Mouse (Mus musculus) T-helper 2 cell (primary cell): Measurements from ENCODE around the gene Maml3.

Experiments used
- in situ Hi-C: fragments of 300-600 bp; cut with MboI, MseI; formaldehyde crosslinking; loops from one replicate; pipeline ENCODE4 v1.15.1; 2025; ENCODE audit warnings: high pct_unique_total_duplicates

The Maml3 gene

DNA sequence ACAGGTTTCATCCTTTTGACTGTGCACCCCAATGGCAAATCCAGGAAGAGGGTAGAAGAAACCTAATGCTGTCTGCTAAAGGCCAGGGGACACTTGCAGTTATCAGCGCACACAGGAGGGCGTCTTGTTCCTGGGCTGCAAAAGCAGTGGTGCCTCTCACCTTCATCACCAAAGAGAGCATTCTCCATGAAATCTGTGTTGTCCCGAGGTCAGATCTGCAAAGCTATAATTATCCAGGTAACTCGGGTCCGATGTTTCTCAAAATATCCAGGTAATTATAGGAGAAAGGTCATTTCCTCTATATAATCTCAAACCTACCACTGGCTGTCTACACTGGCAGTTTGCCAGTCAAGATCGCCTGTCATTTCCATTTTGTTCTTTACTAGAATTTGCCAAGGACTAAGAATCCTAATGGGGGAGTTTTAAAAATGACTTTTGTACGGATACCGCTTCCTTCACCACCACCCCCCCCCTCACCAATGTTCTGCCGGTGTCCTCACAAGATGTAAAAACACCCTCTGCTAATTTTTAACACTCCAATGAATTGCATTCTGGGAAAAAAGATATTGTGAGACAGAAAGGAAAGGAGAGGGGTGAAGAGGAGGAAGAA is 98.0 kb downstream of the Maml3 start:
- in situ Hi-C loops: no loop called here

DNA sequence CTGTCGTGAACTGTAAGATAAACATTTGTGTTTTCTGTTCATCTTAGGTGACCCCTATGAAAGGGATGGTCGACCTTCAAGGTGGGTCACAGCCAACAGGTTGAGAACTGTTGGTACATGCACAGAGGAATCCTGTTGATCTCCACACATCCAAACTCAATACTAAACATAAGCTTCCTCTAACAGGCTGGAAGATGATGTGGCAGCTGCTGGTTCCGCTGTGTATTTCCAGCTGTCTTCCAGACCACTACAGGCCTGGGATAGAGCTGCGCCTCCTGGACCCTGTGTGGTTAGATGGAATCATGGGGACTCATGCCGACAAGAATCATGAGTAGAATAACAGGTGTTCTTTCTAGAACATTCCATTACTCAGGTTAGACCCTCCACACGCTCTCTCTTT is 101.2 kb downstream of the Maml3 start:
- in situ Hi-C loops: no loop called here

DNA sequence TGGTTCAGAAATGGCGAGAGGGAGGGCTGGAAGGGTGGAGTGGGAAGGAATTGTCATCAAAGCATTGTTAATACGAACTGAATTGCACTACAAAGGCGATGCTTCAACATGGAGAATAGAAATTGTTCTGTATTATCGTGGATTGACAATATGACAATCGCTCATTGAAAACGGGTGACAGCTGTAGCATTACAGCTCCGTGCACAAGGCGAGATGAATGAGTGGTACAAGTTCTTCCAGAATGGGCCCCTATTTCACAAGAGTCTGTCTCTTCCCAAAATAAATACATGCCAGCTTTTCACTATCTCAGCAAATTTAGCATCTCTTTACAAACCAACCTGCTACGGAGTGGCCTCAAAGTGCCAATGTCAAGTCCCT is 103.4 kb downstream of the Maml3 start:
- in situ Hi-C loops: no loop called here

DNA sequence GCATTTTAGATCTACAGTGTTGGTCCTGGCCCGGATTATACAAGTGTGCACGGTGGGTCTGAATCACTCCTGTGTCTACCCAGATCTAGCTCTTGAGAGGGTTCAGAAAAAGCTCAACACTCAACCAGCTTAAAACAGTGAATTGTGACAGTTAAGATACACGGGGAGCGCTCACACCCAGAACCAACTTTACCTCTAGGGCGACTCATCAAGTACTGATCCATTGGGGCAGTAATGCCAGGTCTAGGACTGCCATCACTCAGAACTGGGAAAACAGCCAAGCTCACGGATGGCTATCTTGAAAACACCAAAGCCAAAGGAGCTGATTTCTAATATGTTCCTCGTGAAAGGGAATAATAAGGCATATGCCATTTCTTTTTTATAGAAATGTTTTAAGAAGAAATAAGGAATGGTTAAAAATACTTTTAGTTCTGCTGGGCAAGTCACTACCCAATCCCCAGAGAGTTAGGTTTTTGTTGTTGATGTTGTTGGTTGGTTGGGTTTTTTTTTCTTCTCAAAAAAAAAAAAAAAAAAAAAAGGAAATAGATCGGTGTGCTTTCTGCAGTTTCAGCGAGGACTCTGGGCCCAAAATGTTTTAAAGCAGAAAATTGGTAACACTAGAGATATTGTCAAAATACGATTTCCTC is 103.9 kb downstream of the Maml3 start:
- in situ Hi-C loops: no loop called here

DNA sequence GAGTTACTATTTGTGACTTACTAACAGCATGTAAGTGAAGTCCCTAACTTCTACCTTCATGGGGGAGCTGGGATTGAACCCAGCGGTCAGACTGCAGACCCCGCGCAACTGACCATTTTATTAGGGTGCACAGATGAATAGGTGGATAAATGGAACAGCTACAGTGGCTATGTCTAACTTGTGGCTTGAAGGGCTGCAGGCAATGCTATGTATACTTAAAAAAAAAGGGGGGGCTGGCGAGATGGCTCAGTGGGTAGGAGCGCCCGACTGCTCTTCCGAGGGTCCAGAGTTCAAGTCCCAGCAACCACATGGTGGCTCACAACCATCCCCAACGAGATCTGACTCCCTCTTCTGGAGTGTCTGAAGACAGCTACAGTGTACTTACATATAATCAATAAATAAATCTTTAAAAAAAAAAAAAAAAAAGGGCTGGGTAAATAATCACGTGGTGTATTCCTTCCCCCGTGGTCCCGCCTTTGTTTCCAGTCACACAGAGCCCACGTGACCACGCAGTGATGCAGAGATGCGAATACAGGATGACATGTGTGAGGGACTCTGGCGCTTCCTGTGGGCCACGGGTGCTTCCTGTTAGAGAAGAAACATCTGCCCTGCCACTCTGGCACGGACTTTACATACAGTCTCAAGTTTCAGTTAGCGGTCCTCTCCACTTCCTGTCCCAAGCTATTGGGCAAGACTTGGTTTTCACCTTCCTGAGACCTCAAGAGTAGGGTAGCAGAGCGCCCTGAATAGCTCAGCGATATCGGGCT is 105.0 kb downstream of the Maml3 start:
- in situ Hi-C loops: loop anchor here (25.0 kb wide), 1 partner anchor 1737 kb away; no protein-coding TSS in a partner anchor

DNA sequence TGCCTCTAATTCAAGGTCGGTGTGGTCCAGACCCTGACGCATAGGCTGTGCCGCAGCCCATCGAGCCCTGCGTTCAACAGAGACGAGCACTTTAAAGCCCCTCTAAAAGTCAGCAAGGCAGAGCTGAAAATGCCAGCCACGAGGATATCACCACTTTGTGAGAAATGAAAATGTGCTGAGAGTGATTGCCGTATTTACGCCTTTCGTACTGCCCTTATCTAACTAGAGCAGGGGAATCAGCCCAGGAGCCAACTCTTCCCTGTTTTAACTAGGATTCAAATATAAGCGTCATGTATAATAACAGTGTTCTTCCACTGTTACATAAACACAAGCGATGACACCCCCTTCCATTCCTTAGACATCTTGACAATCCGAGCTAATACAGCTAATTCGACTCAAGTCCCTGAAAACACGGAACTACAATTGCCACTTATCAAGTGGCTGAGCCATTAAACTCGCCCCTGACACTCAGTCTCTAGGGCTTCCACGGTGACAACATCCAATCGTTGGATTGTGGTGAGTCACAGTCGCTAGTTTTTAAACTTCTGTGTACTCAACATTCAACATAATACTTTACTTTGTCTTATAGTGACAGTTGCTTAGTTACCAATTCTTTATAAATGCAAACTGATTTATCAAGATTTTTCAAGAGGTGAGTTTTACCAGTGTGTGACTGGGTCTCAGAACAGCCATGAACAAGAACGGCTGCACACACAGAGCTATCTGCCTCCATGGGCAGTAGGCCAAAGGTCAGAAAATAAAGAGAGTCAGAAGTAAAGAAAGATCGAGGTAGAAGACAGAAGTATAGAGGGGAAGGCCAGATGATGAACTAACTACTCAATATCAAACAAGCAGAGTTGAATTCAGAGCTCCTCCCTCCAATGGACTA is 106.1 kb downstream of the Maml3 start:
- in situ Hi-C loops: loop anchor here (25.0 kb wide), 1 partner anchor 1739 kb away; no protein-coding TSS in a partner anchor

DNA sequence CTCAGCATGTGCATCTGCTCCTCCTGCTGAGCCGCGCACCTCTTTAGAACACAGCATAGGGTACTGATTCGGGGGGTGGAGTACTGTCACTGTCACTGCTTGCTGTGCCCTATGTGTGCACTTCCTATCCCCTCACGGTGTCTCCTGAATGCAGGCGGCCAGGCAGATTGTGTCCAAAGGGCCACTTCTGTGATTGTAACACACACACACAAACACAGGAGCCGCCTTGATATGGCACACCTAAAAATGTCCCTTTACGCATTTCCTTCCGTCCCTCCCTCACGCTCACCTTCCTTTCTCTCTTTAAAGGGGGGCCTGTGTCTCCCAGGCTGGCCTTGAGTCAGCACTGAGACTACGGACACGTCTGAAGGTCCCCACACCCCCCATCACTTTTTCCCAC is 107.3 kb downstream of the Maml3 start:
- in situ Hi-C loops: loop anchor here (25.0 kb wide), 1 partner anchor 1740 kb away; no protein-coding TSS in a partner anchor

DNA sequence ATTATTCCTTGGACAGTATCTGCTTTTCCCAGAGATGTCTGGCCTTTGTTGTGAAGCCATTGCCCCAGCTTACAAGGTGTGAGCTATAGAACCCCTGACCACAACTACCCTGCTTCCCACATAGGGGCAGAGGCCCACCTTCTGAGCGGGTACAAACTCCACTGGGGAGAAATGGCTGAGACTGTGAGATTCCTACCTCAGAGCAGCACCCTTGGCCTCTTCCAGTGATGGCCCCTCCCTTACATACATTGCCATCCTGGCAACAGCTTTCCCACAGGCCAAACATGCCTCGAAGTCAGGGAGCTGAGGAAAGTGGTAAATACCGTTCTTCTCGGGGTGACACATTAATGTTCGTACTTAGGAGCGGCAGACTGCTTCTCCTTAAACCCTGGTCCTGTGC is 118.4 kb downstream of the Maml3 start:
- in situ Hi-C loops: loop anchor here (25.0 kb wide), 1 partner anchor 1751 kb away; no protein-coding TSS in a partner anchor

DNA sequence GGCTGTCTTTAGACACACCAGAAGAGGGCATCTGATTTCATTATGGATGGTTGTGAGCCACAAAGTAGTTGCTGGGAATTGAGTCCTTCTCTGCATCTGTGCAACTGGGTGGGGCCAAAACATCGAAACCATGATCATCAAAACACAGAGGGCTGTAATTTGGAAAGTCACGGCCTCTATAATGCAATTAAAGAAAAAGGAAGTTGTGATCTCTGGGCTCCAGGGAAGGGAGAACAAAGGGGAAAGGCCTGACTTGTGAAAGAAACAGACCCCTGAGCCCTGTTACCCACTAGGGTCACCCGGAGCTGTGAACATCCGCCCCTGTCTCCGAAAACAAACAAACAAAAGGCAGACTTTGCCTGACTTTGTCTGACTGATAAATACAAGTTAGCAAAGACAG is 123.4 kb downstream of the Maml3 start:
- in situ Hi-C loops: loop anchor here (25.0 kb wide), 1 partner anchor 1756 kb away; no protein-coding TSS in a partner anchor

DNA sequence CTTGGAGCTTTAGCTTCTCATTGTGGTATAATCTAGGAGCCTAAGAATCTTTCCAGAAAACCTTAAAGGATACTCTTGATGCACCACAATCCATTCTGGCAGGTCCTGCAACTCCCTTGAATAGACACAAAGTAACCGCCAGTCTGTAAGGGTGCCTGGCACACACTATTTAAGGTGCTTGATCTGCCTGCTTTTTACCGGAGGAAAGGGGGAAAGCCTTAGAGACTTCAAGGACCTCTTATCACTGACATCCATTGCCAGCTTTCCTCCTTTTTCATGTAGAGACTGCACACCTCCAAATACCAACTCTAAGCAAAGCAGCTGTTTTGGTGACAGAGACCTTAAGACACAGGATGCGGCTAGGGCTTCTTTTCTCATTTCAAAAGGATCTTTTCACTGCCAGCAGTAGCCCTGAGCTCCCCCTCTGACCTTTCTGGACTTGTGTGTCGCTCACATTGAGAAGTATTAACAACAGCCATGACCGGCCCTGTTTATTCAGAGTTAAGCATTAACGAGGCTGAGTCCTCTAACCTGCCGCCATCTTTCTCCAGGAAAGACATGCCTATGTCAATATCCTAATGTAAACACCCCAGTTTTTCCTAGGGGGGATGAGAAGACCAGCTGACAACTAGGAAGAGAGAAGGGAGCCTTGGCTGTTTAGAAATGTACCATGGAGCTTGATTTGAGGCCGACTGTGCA is 127.1 kb downstream of the Maml3 start:
- in situ Hi-C loops: loop anchor here (25.0 kb wide), 1 partner anchor 1759 kb away; no protein-coding TSS in a partner anchor

DNA sequence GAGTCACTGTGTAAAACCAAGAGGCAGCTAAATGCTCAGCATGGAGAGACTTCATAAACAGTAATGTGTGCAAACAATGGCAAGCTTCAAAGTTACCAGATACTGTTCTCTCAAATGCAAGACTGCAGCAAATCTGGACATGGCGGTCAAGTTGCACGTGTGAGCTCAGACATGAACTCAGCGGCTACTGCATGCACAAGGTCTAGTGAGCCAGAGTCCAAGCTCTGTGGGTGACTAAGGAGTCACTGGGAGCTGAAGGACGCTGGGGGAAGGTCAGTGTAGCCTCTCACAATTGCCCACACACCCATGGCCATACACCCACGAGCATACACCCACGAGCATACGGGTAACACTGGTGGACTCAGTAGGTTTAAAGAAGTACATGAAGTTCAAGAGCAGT is 130.3 kb downstream of the Maml3 start:
- in situ Hi-C loops: no loop called here

DNA sequence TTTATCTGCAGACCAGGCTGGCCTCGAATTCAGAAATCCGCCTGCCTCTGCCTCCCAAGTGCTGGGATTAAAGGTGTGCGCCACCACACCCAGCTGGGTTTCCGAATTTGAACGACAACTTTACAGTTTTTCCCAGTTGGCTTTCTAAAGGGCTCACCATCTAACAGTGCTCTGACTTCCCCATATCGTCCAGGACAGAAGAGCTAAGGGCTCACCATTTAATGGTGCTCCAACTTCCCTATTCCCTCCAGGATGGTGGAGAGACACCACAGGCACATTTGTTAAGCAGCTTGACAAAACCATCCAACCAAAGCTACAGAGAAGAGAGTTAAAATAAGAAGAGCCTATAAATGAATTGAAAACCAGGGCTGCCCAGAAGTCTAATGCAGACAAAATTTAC is 130.7 kb downstream of the Maml3 start:
- in situ Hi-C loops: no loop called here

DNA sequence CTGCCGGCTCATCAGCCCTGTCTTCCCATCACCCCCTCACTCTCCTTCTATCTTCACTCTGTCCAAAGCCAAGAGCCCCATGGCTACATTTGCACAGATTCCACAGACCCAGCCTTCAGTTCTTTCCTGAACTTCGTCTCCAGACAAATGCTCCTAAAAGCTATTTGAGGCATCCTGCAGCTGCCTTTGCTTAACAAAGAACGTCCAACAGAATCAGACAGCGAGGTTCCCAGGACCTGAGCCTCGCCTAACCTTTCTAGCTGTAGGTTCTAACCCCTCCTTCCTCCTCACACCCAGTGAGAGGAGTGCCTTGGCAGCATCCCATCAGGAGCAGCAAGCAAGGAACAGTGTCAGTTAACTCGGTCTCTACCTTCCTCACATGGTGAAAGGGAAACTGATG is 132.3 kb downstream of the Maml3 start:
- in situ Hi-C loops: no loop called here

DNA sequence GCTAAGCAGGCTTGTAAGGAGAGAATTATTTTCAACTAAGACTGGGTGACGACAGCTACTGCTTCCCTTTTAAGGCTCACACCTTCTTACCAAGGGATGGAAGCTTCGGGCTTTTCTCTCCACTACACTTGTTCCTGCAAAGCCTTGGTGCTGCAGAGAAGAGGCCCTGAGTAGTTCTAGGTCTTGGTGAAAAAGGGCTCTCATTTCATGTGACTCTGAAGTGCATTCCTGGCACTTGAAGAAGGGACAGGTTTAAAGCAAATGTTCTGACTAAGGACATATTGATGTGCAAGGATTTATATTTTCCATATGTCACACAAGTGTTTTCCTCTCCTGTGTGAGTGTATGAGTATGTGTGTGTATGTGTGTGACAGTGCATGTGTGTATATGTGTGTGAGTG is 134.4 kb downstream of the Maml3 start:
- in situ Hi-C loops: no loop called here

DNA sequence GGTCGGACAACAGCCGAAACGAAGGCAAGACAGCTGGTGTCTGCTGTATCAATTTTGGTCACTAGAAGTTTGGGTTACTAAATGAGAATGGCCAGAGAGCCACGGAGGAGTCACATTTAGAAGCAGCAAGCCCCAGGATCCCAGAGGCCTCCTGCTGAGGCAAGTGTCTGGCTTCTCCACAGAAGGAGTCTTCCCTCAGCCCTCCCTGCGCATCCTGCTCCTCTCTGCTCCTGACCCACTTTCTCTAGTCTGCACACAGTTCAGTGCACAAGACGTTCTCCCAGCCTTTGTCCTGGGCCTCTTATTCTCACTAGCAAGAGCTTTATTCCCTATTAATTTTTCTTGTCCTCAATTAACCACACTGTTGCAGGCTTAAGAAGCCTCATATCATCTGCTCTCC is 135.4 kb downstream of the Maml3 start:
- in situ Hi-C loops: no loop called here

DNA sequence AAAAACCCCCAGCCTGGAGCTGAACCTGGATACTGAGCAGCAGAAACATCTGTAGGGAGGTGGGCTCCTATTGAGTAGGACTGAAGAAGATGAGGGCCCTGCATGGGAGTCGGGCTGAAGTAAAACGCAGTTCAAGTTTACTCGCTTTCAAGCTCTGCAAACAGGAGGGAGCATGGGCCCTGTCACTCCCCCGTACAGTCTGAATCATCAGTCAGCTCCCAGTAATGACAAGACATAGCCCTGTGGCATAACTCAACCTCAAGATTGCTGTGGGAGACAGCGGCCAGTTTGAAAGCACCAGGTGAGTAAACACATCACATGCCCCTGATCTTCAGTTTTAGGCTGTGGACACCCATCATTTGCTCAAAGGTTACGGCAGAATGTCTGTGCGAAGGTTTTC is 139.0 kb downstream of the Maml3 start:
- in situ Hi-C loops: no loop called here

DNA sequence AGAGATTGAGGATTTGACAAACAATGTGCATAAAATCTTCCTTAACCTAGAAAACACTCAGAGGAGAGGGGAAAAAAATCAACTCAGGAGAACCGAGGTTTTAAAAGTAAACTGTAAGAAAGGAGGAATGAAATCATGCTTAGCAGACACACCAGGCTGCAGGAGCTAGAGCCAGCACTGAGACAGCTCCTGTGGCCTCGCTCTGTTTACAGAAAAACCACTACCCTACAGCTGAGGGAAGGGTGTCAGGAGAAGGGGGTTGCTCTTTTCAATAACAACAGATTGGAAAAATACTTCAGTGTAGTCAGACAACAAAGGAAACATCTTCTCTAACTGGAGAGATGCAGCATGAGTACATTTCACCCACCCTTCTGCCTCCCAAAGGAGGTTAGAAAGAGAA is 139.4 kb downstream of the Maml3 start:
- in situ Hi-C loops: no loop called here

DNA sequence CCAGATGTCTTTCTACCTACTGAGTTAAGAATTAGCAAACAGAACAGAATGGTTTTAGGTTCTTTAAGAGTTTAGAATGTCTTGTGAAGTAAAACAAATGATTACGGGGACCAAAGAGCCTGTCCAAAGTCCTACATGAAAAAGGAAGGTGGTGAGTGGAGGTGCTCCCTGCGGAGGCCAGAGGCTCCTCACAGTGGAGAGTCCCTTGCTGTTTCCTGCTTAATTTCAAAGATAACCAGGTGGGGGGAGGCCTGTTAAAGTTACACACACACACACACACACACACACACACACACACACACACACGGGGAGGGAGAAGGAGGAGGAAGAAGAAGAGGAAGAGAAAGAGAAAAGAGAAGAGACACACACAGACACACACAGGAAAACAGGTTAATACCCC is 139.9 kb downstream of the Maml3 start:
- in situ Hi-C loops: no loop called here

DNA sequence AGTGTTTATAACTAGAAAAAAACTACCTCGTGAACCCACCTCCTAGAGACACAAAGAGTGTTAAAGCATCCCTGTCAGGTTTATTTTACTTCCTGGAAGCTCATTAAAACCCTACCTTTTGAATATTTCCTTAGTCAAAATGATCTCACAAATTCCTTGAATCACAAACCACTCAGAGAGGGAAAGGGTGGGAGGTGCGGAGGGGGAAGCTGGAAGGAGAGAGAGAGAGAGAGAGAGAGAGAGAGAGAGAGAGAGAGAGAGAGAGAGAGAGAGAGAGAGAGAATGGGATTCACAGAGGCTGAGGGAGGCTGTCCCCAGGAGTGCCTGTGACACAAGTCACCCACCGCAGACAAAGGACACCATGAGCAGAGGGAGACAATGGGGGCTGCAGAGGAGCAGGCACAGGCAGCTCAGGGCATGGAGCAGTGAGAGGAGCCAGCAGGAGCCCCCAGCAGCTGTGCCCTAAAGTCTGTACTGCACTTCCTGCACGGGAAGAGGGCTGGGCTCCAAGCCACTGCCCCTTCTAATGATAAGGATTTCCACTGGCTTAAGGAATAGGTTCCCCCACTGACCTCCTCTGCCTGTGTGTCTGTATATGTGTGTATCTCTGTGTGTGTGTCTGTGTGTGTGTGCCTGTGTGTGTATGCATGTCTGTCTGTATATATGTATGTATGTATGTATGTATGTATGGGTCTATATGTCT is 140.8 kb downstream of the Maml3 start:
- in situ Hi-C loops: no loop called here

DNA sequence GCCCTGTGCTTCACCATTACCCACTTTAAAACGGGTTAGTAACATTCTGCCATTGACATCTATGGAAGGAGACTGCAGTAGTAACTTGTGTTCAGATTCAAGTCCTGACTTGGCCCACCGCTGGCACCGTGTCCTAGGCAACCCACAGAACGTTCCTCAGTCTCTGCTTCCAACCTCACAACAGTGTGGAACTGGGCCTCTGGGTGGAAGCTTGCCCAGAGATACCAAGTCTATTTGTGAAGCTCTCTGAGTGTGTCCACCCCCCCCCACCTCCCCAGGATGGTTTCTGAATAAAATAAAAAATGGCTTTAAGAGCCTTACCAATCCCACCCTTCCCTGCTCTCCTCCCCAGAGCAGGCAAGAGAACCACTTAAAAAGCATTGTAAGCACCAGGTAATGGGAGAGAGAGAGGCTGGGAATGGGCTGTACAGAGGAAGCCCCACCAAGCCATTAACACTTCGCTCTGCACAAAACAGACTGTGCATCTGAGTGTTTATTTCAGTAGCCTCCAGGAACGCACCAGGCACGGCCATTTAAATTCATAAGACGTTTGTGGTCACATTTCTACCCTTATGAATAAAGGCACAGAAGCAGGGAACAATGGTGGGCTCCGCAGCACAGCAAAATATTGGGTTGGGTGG is 141.6 kb downstream of the Maml3 start:
- in situ Hi-C loops: no loop called here
